Mouse (Mus musculus): ENCODE data around the gene Chchd5. TPM values are rescaled to one million over a fixed set of nuclear protein-coding genes. Genes with fewer than 3 reads are reported as not detected.

Chchd5 gene
- 24.9 and 25.9 TPM in 2 replicates for polyA plus RNA-seq (2014; fragmentation: Nextera tagmentation; extraction: Ambion mirVana)

DNA sequence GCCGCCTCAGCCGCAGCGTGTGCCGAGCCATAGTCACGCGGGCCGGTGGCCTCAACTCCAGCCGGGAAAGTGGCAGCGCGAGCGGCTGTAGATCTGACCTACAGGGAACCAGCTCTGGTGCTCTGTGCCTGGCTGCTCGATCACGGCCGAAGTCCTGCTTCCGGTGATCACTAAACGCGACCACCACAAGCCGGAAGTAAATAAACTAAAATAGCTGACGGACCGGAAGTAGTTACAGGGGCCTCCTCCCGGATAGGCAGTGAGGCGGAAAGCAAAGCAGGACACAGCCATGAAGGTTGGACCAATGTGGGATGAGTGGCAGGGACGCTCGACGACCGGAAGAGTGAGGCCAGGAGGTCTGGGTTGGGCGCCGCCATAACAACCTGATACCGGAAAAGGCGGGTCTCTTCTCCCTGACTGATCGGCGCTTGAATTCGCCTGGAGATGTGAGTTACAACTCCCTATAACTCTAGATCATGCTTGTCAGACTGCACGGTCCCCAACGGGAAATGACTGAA is at the start of gene Chchd5:
Chchd5 (plus strand) TSS at position 289 of the 518 bp plus-strand sequence.
- Histone ChIP-seq H3K27me3 (ENCODE audit: control insufficient read depth, insufficient read depth, low read length) (no peaks in the 10 kb centered on the region), H3K36me3 (ENCODE audit: control insufficient read depth, insufficient read depth, low read length) (peaks cover 21% of the 10 kb centered on the region), H3K27ac (ENCODE audit: low read depth, low read length) (peak within 1 kb of the TSS; percentile 81), H3K9ac (replicated peaks; ENCODE audit: low read depth, low read length) (peak within 1 kb of the TSS; percentile 77), H3K4me2 (ENCODE audit: low read depth, low read length) (peak within 1 kb of the TSS; percentile 74), H3K9me3 (ENCODE audit: control insufficient read depth, low read length) (no peaks in the 10 kb centered on the region), H3K4me3 (ENCODE audit: low read depth, low read length) (peak within 1 kb of the TSS; percentile 64), H3K4me1 (ENCODE audit: control insufficient read depth, insufficient read depth, low read length) (peaks cover 7% of the 10 kb centered on the region; the same call in 1 of the 2 replicates)
- ATAC-seq (ENCODE audit: low read depth): peak; percentile 100
- WGBS: 0% methylated on average over 35 of the region's 35 CpGs

- Histone ChIP-seq H3K4me2 (ENCODE audit: low read depth, low read length) (no peak overlapping the region), H3K9ac (replicated peaks; ENCODE audit: low read depth, low read length) (no peak overlapping the region), H3K9me3 (ENCODE audit: control insufficient read depth, low read length) (no peaks in the 10 kb centered on the region), H3K36me3 (ENCODE audit: control insufficient read depth, insufficient read depth, low read length) (peaks cover 29% of the 10 kb centered on the region), H3K27me3 (ENCODE audit: control insufficient read depth, insufficient read depth, low read length) (no peaks in the 10 kb centered on the region), H3K4me3 (ENCODE audit: low read depth, low read length) (no peak overlapping the region), H3K4me1 (ENCODE audit: control insufficient read depth, insufficient read depth, low read length) (no peaks in the 10 kb centered on the region), H3K27ac (ENCODE audit: low read depth, low read length) (no peak overlapping the region)
- WGBS: 70% methylated on average over 13 of the region's 13 CpGs
- ATAC-seq (ENCODE audit: low read depth): no peak
Measured at GRCm38 (mm10) chr2:129081097-129081496, 48.4 kb upstream of the Chchd5 start.

- H3K27me3 ChIP-seq (ENCODE audit: control insufficient read depth, insufficient read depth, low read length): no peaks in the 10 kb centered on the region
- H3K36me3 ChIP-seq (ENCODE audit: control insufficient read depth, insufficient read depth, low read length): peaks cover 15% of the 10 kb centered on the region
- ATAC-seq (ENCODE audit: low read depth): no peak
Measured at GRCm38 (mm10) chr2:129083514-129083913, 46.0 kb upstream of the Chchd5 start.

GRCm38 (mm10) chr2:129084959-129085358 is 44.5 kb upstream of the Chchd5 start:
- no peaks in the 10 kb centered on the region for H3K9me3 ChIP-seq (ENCODE audit: control insufficient read depth, low read length)
- H3K27me3 ChIP-seq (ENCODE audit: control insufficient read depth, insufficient read depth, low read length): no peaks in the 10 kb centered on the region
- peaks cover 20% of the 10 kb centered on the region for H3K36me3 ChIP-seq (ENCODE audit: control insufficient read depth, insufficient read depth, low read length)
- no peak overlapping the region for H3K27ac ChIP-seq (ENCODE audit: low read depth, low read length)
- H3K4me2 ChIP-seq (ENCODE audit: low read depth, low read length): no peak overlapping the region
- no peak overlapping the region for H3K4me3 ChIP-seq (ENCODE audit: low read depth, low read length)
- no peaks in the 10 kb centered on the region for H3K4me1 ChIP-seq (ENCODE audit: control insufficient read depth, insufficient read depth, low read length)
- WGBS: 53% methylated on average over 2 of the region's 2 CpGs
- no peak for ATAC-seq (ENCODE audit: low read depth)
- no peak overlapping the region for H3K9ac ChIP-seq (replicated peaks; ENCODE audit: low read depth, low read length)

More at GRCm38 (mm10) chr2:129083514-129083913, 46.0 kb upstream of the Chchd5 start:
- Histone ChIP-seq H3K9me3 (ENCODE audit: control insufficient read depth, low read length) (no peaks in the 10 kb centered on the region), H3K4me1 (ENCODE audit: control insufficient read depth, insufficient read depth, low read length) (no peaks in the 10 kb centered on the region), H3K4me3 (ENCODE audit: low read depth, low read length) (no peak overlapping the region), H3K27ac (ENCODE audit: low read depth, low read length) (no peak overlapping the region), H3K4me2 (ENCODE audit: low read depth, low read length) (no peak overlapping the region), H3K9ac (replicated peaks; ENCODE audit: low read depth, low read length) (no peak overlapping the region)
- 98% methylated on average over 5 of the region's 5 CpGs for WGBS

- H3K9ac ChIP-seq (replicated peaks; ENCODE audit: low read depth, low read length): no peak overlapping the region
- no peak overlapping the region for H3K27ac ChIP-seq (ENCODE audit: low read depth, low read length)
- WGBS: 93% methylated on average over 1 of the region's 1 CpGs
Measured at GRCm38 (mm10) chr2:129087520-129087919, 42.0 kb upstream of the Chchd5 start.

GRCm38 (mm10) chr2:129090370-129090769 is 39.1 kb upstream of the Chchd5 start:
- Histone ChIP-seq H3K9ac (replicated peaks; ENCODE audit: low read depth, low read length) (no peak overlapping the region), H3K27me3 (ENCODE audit: control insufficient read depth, insufficient read depth, low read length) (no peaks in the 10 kb centered on the region), H3K36me3 (ENCODE audit: control insufficient read depth, insufficient read depth, low read length) (peaks cover 26% of the 10 kb centered on the region), H3K27ac (ENCODE audit: low read depth, low read length) (no peak overlapping the region), H3K4me1 (ENCODE audit: control insufficient read depth, insufficient read depth, low read length) (no peaks in the 10 kb centered on the region), H3K9me3 (ENCODE audit: control insufficient read depth, low read length) (no peaks in the 10 kb centered on the region), H3K4me2 (ENCODE audit: low read depth, low read length) (no peak overlapping the region), H3K4me3 (ENCODE audit: low read depth, low read length) (no peak overlapping the region)
- 68% methylated on average over 4 of the region's 4 CpGs for WGBS
- ATAC-seq (ENCODE audit: low read depth): no peak

More at GRCm38 (mm10) chr2:129087520-129087919, 42.0 kb upstream of the Chchd5 start:
- Histone ChIP-seq H3K36me3 (ENCODE audit: control insufficient read depth, insufficient read depth, low read length) (peaks cover 18% of the 10 kb centered on the region), H3K9me3 (ENCODE audit: control insufficient read depth, low read length) (no peaks in the 10 kb centered on the region), H3K27me3 (ENCODE audit: control insufficient read depth, insufficient read depth, low read length) (no peaks in the 10 kb centered on the region), H3K4me2 (ENCODE audit: low read depth, low read length) (no peak overlapping the region), H3K4me3 (ENCODE audit: low read depth, low read length) (no peak overlapping the region), H3K4me1 (ENCODE audit: control insufficient read depth, insufficient read depth, low read length) (no peaks in the 10 kb centered on the region)
- no peak for ATAC-seq (ENCODE audit: low read depth)

DNA sequence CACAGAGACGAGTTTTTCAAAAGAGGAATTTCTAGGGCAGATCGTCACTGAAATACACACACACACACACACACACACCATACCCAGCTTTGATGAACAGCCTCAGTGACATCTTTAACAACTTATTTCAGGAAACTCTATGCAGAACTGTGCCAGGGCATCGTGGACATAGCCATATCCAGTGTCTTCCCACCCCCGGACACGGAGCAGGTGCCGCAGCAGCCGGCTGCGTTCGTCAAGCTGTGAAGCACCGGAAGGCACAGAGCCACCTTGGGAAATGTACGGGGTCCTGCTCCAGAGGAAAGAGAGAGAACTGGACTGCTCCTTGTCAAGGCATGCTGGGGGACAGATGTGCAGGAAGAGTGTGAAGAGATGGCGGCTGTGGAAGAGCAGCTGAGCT is 36.7 kb upstream of the Chchd5 start:
- H3K4me1 ChIP-seq (ENCODE audit: control insufficient read depth, insufficient read depth, low read length): no peaks in the 10 kb centered on the region
- WGBS: 95% methylated on average over 12 of the region's 12 CpGs
- peaks cover 26% of the 10 kb centered on the region for H3K36me3 ChIP-seq (ENCODE audit: control insufficient read depth, insufficient read depth, low read length)
- no peak overlapping the region for H3K4me2 ChIP-seq (ENCODE audit: low read depth, low read length)
- H3K27ac ChIP-seq (ENCODE audit: low read depth, low read length): no peak overlapping the region
- no peak for ATAC-seq (ENCODE audit: low read depth)
- H3K9me3 ChIP-seq (ENCODE audit: control insufficient read depth, low read length): no peaks in the 10 kb centered on the region
- H3K9ac ChIP-seq (replicated peaks; ENCODE audit: low read depth, low read length): no peak overlapping the region
- no peaks in the 10 kb centered on the region for H3K27me3 ChIP-seq (ENCODE audit: control insufficient read depth, insufficient read depth, low read length)
- H3K4me3 ChIP-seq (ENCODE audit: low read depth, low read length): no peak overlapping the region

DNA sequence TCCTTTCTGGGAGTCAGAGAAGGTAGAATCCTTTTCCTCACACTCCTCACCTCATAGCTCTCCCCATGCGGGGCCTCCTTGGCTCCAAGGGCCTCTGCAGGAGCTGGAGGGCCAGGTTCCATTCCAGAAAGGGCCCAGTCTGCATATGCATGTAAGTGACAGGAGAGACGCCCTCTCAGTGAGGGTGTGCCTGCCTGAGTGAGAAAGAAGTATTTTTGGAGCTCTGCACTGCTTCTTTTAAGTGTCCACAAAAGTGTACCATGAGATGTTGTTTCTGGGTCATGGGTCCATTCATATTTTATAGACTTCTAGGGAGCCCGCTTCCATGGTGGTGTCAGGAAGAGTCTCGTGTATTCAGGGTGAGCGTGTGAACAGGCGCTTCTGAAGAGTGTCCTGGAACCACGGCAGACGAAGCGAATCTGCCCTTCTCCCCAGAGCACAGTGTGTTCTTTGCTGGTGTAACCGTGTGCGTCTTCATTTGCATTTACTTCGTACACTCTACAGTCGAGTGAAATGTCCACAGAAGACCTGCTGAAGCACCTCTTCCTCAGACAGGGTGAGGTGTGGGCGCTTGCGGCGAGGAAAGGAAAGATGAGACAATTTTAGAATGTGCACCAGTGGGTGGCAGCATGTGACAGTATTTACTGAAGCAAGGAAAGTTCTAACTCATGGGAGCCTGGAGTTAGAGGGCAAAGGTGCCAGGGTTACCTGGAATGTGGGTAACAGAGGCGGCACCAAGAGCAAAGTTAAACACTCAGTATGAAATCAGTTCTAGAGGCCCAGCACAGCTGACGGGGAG is 35.4 kb upstream of the Chchd5 start:
- Histone ChIP-seq H3K4me2 (ENCODE audit: low read depth, low read length) (no peak overlapping the region), H3K9ac (replicated peaks; ENCODE audit: low read depth, low read length) (no peak overlapping the region), H3K27me3 (ENCODE audit: control insufficient read depth, insufficient read depth, low read length) (no peaks in the 10 kb centered on the region), H3K9me3 (ENCODE audit: control insufficient read depth, low read length) (no peaks in the 10 kb centered on the region), H3K36me3 (ENCODE audit: control insufficient read depth, insufficient read depth, low read length) (peaks cover 26% of the 10 kb centered on the region), H3K27ac (ENCODE audit: low read depth, low read length) (no peak overlapping the region), H3K4me3 (ENCODE audit: low read depth, low read length) (no peak overlapping the region), H3K4me1 (ENCODE audit: control insufficient read depth, insufficient read depth, low read length) (no peaks in the 10 kb centered on the region)
- no peak for ATAC-seq (ENCODE audit: low read depth)
- 92% methylated on average over 18 of the region's 18 CpGs for WGBS

GRCm38 (mm10) chr2:129100784-129101310 is 28.7 kb upstream of the Chchd5 start, which contains the start of gene Polr1b:
Polr1b (plus strand) TSS chr2:129100995.
- Histone ChIP-seq H3K9ac (replicated peaks; ENCODE audit: low read depth, low read length) (peak within 1 kb of the TSS; percentile 47), H3K9me3 (ENCODE audit: control insufficient read depth, low read length) (no peaks in the 10 kb centered on the region), H3K36me3 (ENCODE audit: control insufficient read depth, insufficient read depth, low read length) (0 out of 2 replicates have a peak, but pooled peaks cover 8% of the 10 kb centered on the region), H3K4me2 (ENCODE audit: low read depth, low read length) (peak within 1 kb of the TSS; percentile 78), H3K27ac (ENCODE audit: low read depth, low read length) (no peak within 1 kb of the TSS), H3K4me1 (ENCODE audit: control insufficient read depth, insufficient read depth, low read length) (no peaks in the 10 kb centered on the region), H3K4me3 (ENCODE audit: low read depth, low read length) (peak within 1 kb of the TSS; percentile 74), H3K27me3 (ENCODE audit: control insufficient read depth, insufficient read depth, low read length) (no peaks in the 10 kb centered on the region)
- peak; percentile 99 for ATAC-seq (ENCODE audit: low read depth)
- WGBS: under 1% methylated on average over 35 of the region's 35 CpGs
